Mouse (Mus musculus) testis, postnatal 10 days (tissue): ENCODE data around the gene Gm45717.
A peak's percentile ranks its signal among the peaks of the same experiment; 100 is the strongest.

Experiments used
- DNase-seq: peaks from one replicate; pipeline ENCODE4 v3.0.0; 2021; ENCODE audit warnings: low spot score

Gene Gm45717

GRCm38 (mm10) chr7:140943356-140943755 lies 12.4 kb downstream of the Gm45717 start:
- no peak for DNase-seq

- no peak for DNase-seq
These were observed 12.9 kb downstream of the Gm45717 start for GRCm38 (mm10) chr7:140942811-140943210.

GRCm38 (mm10) chr7:140942341-140942740 lies 13.4 kb downstream of the Gm45717 start:
- no peak for DNase-seq

GRCm38 (mm10) chr7:140941222-140942051 lies 14.3 kb downstream of the Gm45717 start, which contains the start of gene Pgghg:
Gene Pgghg (plus strand): TSS chr7:140941391.
- DNase-seq: peak; percentile 88

- peak; percentile 63 for DNase-seq
These were observed 16.0 kb downstream of the Gm45717 start for GRCm38 (mm10) chr7:140939669-140940171.

- no peak for DNase-seq
These were observed 16.8 kb downstream of the Gm45717 start for GRCm38 (mm10) chr7:140938896-140939295.

- DNase-seq: no peak
These were observed 17.3 kb downstream of the Gm45717 start for GRCm38 (mm10) chr7:140938436-140938835.

- DNase-seq: no peak
These were observed 28.6 kb downstream of the Gm45717 start for GRCm38 (mm10) chr7:140927181-140927580.

- no peak for DNase-seq
These were observed 32.5 kb downstream of the Gm45717 start for GRCm38 (mm10) chr7:140923070-140923775.

GRCm38 (mm10) chr7:140922398-140923069 lies 33.2 kb downstream of the Gm45717 start:
- DNase-seq: peak; percentile 66

- DNase-seq: no peak
These were observed 34.3 kb downstream of the Gm45717 start for GRCm38 (mm10) chr7:140921225-140921975.

GRCm38 (mm10) chr7:140920418-140921029 lies 35.2 kb downstream of the Gm45717 start, which contains the start of gene Nlrp6:
Gene Nlrp6 (plus strand): TSS chr7:140920902.
- DNase-seq: no peak

- no peak for DNase-seq
These were observed 35.8 kb downstream of the Gm45717 start for GRCm38 (mm10) chr7:140919911-140920310.

- no peak for DNase-seq
These were observed 41.6 kb downstream of the Gm45717 start for GRCm38 (mm10) chr7:140914031-140914690.

- no peak for DNase-seq
These were observed 42.8 kb downstream of the Gm45717 start for GRCm38 (mm10) chr7:140912846-140913482.

- DNase-seq: no peak
These were observed 43.4 kb downstream of the Gm45717 start for GRCm38 (mm10) chr7:140912293-140912692.

- peak; percentile 90 for DNase-seq
These were observed 47.1 kb downstream of the Gm45717 start for GRCm38 (mm10) chr7:140908634-140909107.

GRCm38 (mm10) chr7:140908181-140908580 lies 47.6 kb downstream of the Gm45717 start:
- peak; percentile 45 for DNase-seq

GRCm38 (mm10) chr7:140907697-140908096 lies 48.0 kb downstream of the Gm45717 start:
- DNase-seq: no peak

GRCm38 (mm10) chr7:140907131-140907530 lies 48.6 kb downstream of the Gm45717 start:
- DNase-seq: no peak
